Mouse (Mus musculus) kidney, embryonic 16.5 days (tissue): ENCODE results near the gene Mecom. TPM values are rescaled to one million over a fixed set of nuclear protein-coding genes. Genes with fewer than 3 reads are reported as not detected.

ENCODE experiments used
- ATAC-seq: fragments of 200-750 bp; cut with Nextera tagmentation; 2 replicates; pipeline ENCODE4 v1.8.0; 2017; ENCODE audit warnings: moderate TSS enrichment; ENCODE audit not compliant: low FRiP score, low TSS enrichment
- H3K27ac ChIP-seq: fragments of 300-500 bp; sonication (generic); 2 replicates; pipeline ENCODE4 v1.5.1; 2014; ENCODE audit warnings: low read length
- H3K27me3 ChIP-seq: fragments of 300-500 bp; sonication (generic); 2 replicates; pipeline ENCODE4 v1.6.1; 2014; ENCODE audit warnings: low read length, control low read depth, mixed read lengths; ENCODE audit not compliant: insufficient read depth
- H3K36me3 ChIP-seq: fragments of 300-500 bp; sonication (generic); 2 replicates; pipeline ENCODE4 v1.6.1; 2014; ENCODE audit warnings: low read length, control low read depth, mixed read lengths; ENCODE audit not compliant: insufficient read depth
- H3K4me1 ChIP-seq: fragments of 300-500 bp; sonication (generic); 2 replicates; pipeline ENCODE4 v1.6.1; 2014; ENCODE audit warnings: low read length, control low read depth, mixed read lengths; ENCODE audit not compliant: insufficient read depth
- H3K4me2 ChIP-seq: fragments of 300-500 bp; sonication (generic); replicated peaks from 2 replicates; pipeline ENCODE4 v1.6.1; 2014; ENCODE audit warnings: low read depth, low read length
- H3K4me3 ChIP-seq: fragments of 300-500 bp; sonication (generic); 2 replicates; pipeline ENCODE4 v1.5.1; 2014; ENCODE audit warnings: mild to moderate bottlenecking, low read length
- H3K9ac ChIP-seq: fragments of 300-500 bp; sonication (generic); replicated peaks from 2 replicates; pipeline ENCODE4 v1.6.1; 2014; ENCODE audit warnings: low read length
- H3K9me3 ChIP-seq: fragments of 300-500 bp; sonication (generic); 2 replicates; pipeline ENCODE4 v1.6.1; 2016; ENCODE audit warnings: low read length, control low read depth
- WGBS: fragments of 180-500 bp; shearing (Covaris S2); extraction: QIAGEN DNeasy Blood & Tissue Kit; methylation state at CpG from one replicate; pipeline ENCODE4 v1.1.7; 2014; 5-methylcytosine and 5-hydroxymethylcytosine counted together
- polyA plus RNA-seq: library from polyadenylated mRNA; unstranded; fragments of >200 nt; fragmentation: Nextera tagmentation; extraction: Ambion mirVana; gene quantifications from 2 replicates; pipeline ENCODE4 v1.2.1, GENCODE M21; 2015

The Mecom gene
- polyA plus RNA-seq, 1 experiment from 2014 or later: 78.3 TPM

- Histone ChIP-seq H3K4me3 (peak overlapping the region; percentile 26), H3K4me2 (peak overlapping the region; percentile 48), H3K4me1 (peaks cover 15% of the 10 kb centered on the region; the same call in 1 of the 2 replicates), H3K27me3 (no peaks in the 10 kb centered on the region), H3K36me3 (no peaks in the 10 kb centered on the region), H3K9ac (0 out of 2 replicates have a peak overlapping the region, but pooled peaks have one; percentile 17), H3K27ac (no peak overlapping the region), H3K9me3 (no peaks in the 10 kb centered on the region)
- 0 out of 2 replicates have a peak, but pooled peaks have one; percentile 35 for ATAC-seq
- 8% methylated on average over 21 of the region's 21 CpGs for WGBS
Measured at GRCm38 (mm10) chr3:30219190-30219884, 328.5 kb downstream of the Mecom start.

GRCm38 (mm10) chr3:30214607-30215006 lies 333.2 kb downstream of the Mecom start:
- no peak overlapping the region for H3K4me3 ChIP-seq
- H3K9ac ChIP-seq: no peak overlapping the region
- no peaks in the 10 kb centered on the region for H3K9me3 ChIP-seq
- no peaks in the 10 kb centered on the region for H3K36me3 ChIP-seq
- peaks cover 28% of the 10 kb centered on the region for H3K4me1 ChIP-seq
- 53% methylated on average over 4 of the region's 4 CpGs for WGBS
- H3K27ac ChIP-seq: no peak overlapping the region
- no peak for ATAC-seq
- H3K4me2 ChIP-seq: no peak overlapping the region
- H3K27me3 ChIP-seq: no peaks in the 10 kb centered on the region

- no peaks in the 10 kb centered on the region for H3K27me3 ChIP-seq
- no peak overlapping the region for H3K4me2 ChIP-seq
- peaks cover 21% of the 10 kb centered on the region for H3K4me1 ChIP-seq
- peak; percentile 57; the same call in 1 of the 2 replicates for ATAC-seq
- H3K9me3 ChIP-seq: no peaks in the 10 kb centered on the region
- no peak overlapping the region for H3K4me3 ChIP-seq
- H3K9ac ChIP-seq: no peak overlapping the region
- H3K27ac ChIP-seq: no peak overlapping the region
- no peaks in the 10 kb centered on the region for H3K36me3 ChIP-seq
- 25% methylated on average over 7 of the region's 7 CpGs for WGBS
Measured at GRCm38 (mm10) chr3:30213540-30214170, 334.2 kb downstream of the Mecom start.

- no peak overlapping the region for H3K4me3 ChIP-seq
- H3K27me3 ChIP-seq: no peaks in the 10 kb centered on the region
- H3K4me1 ChIP-seq: peaks cover 21% of the 10 kb centered on the region
- H3K4me2 ChIP-seq: no peak overlapping the region
- ATAC-seq: no peak
- 38% methylated on average over 3 of the region's 3 CpGs for WGBS
- no peaks in the 10 kb centered on the region for H3K9me3 ChIP-seq
- H3K36me3 ChIP-seq: no peaks in the 10 kb centered on the region
- no peak overlapping the region for H3K9ac ChIP-seq
- no peak overlapping the region for H3K27ac ChIP-seq
Measured at GRCm38 (mm10) chr3:30212802-30213201, 335.0 kb downstream of the Mecom start.

- Histone ChIP-seq H3K4me3 (no peak overlapping the region), H3K4me2 (no peak overlapping the region), H3K27ac (no peak overlapping the region), H3K36me3 (no peaks in the 10 kb centered on the region), H3K27me3 (no peaks in the 10 kb centered on the region), H3K9me3 (no peaks in the 10 kb centered on the region), H3K9ac (no peak overlapping the region), H3K4me1 (peaks cover 18% of the 10 kb centered on the region)
- no peak for ATAC-seq
Measured at GRCm38 (mm10) chr3:30209131-30209530, 338.7 kb downstream of the Mecom start.

- H3K9me3 ChIP-seq: no peaks in the 10 kb centered on the region
- H3K9ac ChIP-seq: no peak overlapping the region
- peaks cover 6% of the 10 kb centered on the region; the same call in 1 of the 2 replicates for H3K4me1 ChIP-seq
- 65% methylated on average over 8 of the region's 8 CpGs for WGBS
- no peaks in the 10 kb centered on the region for H3K27me3 ChIP-seq
- no peak overlapping the region for H3K4me2 ChIP-seq
- H3K4me3 ChIP-seq: no peak overlapping the region
- ATAC-seq: no peak
- no peaks in the 10 kb centered on the region for H3K36me3 ChIP-seq
- no peak overlapping the region for H3K27ac ChIP-seq
Measured at GRCm38 (mm10) chr3:30207886-30208285, 339.9 kb downstream of the Mecom start.

- no peak for ATAC-seq
- Histone ChIP-seq H3K27me3 (no peaks in the 10 kb centered on the region), H3K9ac (no peak overlapping the region), H3K4me1 (0 out of 2 replicates have a peak, but pooled peaks cover 2% of the 10 kb centered on the region), H3K27ac (no peak overlapping the region), H3K4me3 (no peak overlapping the region), H3K36me3 (no peaks in the 10 kb centered on the region), H3K4me2 (no peak overlapping the region), H3K9me3 (no peaks in the 10 kb centered on the region)
- WGBS: 44% methylated on average over 5 of the region's 5 CpGs
Measured at GRCm38 (mm10) chr3:30207431-30207830, 340.4 kb downstream of the Mecom start.

- Histone ChIP-seq H3K9ac (no peak overlapping the region), H3K27me3 (no peaks in the 10 kb centered on the region), H3K27ac (no peak overlapping the region), H3K9me3 (no peaks in the 10 kb centered on the region), H3K4me3 (no peak overlapping the region), H3K4me2 (no peak overlapping the region), H3K4me1 (no peaks in the 10 kb centered on the region), H3K36me3 (no peaks in the 10 kb centered on the region)
- WGBS: 52% methylated on average over 8 of the region's 8 CpGs
- no peak for ATAC-seq
Measured at GRCm38 (mm10) chr3:30206123-30206522, 341.7 kb downstream of the Mecom start.

GRCm38 (mm10) chr3:30203764-30204163 lies 344.0 kb downstream of the Mecom start:
- Histone ChIP-seq H3K4me1 (no peaks in the 10 kb centered on the region), H3K4me3 (no peak overlapping the region), H3K9ac (no peak overlapping the region), H3K27ac (no peak overlapping the region), H3K36me3 (no peaks in the 10 kb centered on the region), H3K9me3 (no peaks in the 10 kb centered on the region), H3K27me3 (no peaks in the 10 kb centered on the region), H3K4me2 (no peak overlapping the region)
- 62% methylated on average over 2 of the region's 2 CpGs for WGBS
- ATAC-seq: no peak

- no peaks in the 10 kb centered on the region for H3K27me3 ChIP-seq
- H3K4me3 ChIP-seq: no peak overlapping the region
- no peak for ATAC-seq
- WGBS: 51% methylated on average over 2 of the region's 2 CpGs
- no peaks in the 10 kb centered on the region for H3K9me3 ChIP-seq
- H3K9ac ChIP-seq: no peak overlapping the region
- H3K36me3 ChIP-seq: no peaks in the 10 kb centered on the region
- H3K27ac ChIP-seq: no peak overlapping the region
- no peak overlapping the region for H3K4me2 ChIP-seq
- H3K4me1 ChIP-seq: no peaks in the 10 kb centered on the region
Measured at GRCm38 (mm10) chr3:30198854-30199253, 349.0 kb downstream of the Mecom start.
